Mouse (Mus musculus) adrenal gland, adult 18-20 months (tissue): ENCODE measurements at regions not wholly inside any gene's neighbourhood (a gene's known extent, or its start where the extent isn't known, plus 50 kb on each side); places are given as distances from the start of the nearest gene placed in this dataset.

ENCODE experiments used
- DNase-seq, 2 experiments: peaks; one replicate each; pipeline ENCODE4 v3.0.0; 2021 to 2022; ENCODE audit warnings: low spot score in 2 of 2

DNA sequence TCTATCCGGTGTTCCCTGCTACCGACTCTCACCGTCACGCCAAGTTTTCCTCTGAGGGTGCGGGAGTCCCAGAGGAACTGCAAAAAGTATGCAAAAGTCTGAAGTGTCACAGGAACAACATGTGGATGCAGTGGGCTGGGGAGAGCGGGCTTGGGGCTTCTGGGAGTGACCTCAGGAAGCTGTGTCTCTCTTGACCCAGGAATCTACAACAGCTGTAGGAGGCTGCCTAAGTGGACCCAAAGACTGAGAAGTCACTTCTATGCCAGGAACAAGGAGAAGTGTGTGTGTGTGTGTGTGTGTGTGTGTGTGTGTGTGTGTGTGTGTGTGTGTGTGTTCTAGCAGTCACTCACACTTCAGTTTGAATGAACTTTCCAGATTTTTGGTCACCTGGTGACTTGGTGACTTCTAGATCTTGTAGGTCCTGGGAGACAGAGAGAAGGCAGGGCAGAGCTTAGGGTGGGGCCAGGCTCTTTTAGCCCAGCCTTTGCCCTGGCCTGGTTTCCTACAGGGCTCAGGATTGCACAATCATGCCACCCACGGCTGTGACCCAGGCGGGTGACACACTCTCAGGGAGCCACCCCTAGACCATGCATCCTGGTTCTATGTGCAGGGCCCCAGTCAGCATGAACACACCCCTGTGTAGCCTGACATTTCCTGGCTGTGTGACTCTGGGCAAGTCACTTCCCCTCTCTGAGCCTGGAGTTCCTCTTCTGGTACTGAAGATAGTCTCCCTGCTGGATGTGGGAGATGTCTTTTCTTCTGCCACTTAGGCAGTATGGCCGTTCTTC is 70.2 kb upstream of the Tmem189 start:
- peak; percentile 61 to 70 for DNase-seq

DNA sequence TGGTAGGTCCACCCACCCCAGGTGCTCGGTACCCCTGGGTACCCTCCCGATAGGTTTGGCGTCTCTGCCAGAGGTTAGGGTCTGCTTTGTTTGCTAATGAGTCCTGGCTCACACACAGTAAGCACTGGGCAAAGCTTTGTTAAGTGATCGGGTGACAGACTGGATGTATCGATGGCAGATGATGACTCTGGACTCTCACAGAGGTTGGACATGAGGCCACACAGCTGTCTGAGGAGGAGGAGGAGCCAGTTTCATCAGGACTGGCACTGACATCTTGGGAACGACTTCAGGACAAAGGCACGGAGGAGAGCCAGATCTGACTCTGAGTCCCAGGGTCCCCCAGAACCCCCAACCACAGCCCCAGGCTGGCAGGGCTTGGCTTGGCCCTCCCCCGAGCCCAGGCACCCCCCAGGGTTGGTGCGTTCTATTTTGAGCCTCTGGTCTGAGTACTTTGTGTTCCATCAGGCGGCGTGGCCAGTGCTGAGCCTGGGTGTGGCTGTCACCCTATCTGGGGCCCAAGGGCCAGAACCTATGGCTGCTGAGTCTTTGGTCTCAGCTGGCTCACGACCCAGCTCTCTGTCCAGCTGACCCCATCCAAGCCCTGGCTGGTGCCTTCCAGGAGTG is 67.6 kb upstream of the Tmem189 start:
- DNase-seq = no peak

DNA sequence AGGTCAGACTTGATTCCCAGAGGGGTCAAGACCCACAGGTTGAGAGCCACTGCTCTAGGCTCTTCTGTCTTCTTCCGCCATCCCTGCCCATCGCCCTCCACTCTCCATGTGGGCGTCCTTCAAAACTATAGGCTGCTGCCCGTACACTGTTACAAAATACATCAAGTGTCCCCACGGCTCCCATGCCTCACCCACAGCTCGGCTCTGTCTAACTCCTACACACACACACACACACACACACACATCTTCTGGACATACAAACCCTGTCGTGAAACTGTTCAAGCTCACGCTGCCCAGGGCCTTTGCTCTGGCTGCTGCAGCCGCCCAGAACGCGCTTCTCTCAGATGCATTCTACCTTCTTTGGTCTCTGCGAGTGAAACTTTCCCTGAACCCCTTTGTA is 67.1 kb upstream of the Tmem189 start:
- no peak for DNase-seq

DNA sequence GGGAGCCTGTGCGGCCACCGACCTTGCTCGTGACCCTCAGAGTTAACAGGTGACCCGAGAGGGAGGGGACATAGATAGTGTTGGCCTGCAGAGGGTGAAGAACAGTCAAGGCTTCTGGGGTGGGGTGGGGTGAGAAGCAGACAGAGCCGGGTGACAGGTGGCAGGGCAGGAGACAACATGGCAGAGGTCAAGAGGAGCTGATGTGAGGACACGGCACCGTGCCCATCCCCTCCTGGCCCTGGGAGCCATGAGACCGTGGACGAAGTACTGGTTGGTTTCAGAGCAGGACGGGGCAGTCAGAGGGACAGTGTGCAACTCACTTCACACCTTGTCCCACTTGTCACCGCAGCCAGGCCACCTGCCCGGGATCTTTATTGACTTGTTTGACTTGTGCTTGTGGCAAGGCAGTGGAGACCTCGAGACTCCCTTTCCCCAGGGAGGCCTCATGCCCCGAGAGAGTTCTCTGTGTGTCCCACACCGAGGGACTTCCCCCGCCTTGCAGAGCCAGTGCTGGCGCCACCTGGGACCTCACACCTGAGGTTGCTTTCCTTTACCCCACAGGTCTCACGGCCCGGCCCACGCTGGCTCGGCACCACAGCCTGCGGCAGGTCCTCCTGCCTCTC is 65.4 kb upstream of the Tmem189 start:
- DNase-seq = no peak

DNA sequence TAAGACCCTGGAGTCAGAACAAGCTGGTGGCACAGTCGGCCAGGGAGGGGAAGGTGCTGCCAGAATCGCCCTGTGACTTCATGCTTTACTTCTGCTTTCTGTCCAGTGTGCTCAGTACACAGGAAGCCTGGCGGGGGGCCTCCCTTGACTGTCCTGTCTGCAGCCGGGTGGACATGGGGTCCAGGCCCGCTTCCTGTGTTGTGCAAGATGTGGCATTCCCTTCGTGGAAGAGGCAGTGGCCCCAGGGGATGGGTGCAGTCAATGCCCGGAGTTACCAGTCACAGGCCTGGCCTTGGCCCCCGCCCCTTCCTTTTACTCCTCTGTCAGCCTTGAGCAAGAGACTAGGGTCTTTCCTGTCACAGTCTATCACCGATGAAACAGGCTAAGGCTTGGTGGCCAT is 64.3 kb upstream of the Tmem189 start:
- DNase-seq = no peak

DNA sequence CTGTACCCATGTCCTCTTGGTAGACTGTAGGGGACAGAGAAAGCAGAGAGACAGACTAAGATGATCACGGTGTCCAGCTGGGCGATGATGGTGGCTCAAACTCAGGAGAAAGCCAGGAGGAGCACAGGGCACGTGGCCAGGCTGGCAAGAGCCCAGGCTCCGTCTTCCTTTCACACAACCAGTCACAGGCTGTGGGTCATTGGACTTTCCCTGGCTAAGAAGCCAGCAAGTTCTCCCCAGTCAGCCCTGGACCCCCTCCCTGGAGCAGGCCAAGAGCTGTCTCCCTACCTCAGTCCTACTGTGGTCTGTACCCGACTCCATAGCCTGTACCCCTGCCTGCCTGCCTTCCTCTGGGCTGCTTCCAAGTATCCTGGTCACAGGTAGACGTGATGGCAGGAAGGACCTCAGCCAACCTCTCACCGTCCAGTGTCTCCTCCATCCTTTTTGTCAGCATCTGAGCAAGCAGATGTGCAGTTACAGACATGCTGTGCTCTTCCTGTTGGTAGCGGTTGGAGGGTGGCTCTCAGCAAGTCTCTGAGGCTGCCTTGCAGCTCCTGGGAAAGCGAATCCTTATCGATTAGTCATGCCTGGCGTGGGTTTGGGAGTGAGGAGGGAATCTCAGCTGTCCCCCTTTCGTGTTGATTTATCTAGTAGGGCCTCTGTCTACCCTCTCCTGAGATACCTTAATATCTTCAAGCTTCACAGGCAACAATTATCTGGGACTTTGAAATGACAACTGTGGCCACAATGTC is 63.4 kb upstream of the Tmem189 start:
- DNase-seq = no peak

DNA sequence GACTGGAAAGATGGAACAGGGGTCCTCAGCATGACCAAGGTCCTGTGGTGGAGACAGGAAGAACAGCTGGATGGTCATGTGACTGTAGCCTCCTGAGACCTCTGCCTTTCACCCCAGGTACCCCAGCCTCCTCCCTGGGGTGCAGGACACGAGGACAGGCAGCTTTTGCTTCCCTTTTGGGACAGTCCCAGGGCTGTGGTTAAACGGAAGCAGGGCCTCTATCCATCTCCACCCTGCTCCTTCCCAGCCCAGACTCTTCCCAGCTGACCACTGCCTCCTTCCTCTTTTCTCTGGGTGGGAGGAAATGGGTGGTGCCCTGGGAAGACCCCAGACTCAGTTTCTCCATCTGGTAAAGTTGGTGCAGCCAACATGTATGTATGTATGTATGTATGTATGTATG is 62.0 kb upstream of the Tmem189 start:
- DNase-seq = no peak

DNA sequence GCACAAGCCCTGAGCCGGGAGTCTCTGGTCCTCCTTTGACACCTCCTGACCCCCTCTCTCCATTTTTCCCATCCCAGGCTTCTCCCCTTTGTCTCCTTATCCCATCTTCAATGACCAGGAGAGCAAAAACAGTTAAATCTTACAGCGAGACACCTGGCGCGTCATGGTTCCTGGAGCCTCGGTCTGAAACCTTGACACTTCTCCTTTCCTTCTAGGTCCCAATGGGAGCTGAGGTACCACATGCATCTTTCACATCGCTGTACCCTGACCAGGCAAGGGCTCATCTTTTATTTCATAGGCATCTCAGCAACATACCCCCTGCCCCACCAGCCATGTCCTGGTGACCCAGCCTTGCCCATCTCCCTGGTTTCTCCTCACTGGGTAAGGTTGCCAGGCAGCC is 58.7 kb upstream of the Tmem189 start:
- DNase-seq = no peak

DNA sequence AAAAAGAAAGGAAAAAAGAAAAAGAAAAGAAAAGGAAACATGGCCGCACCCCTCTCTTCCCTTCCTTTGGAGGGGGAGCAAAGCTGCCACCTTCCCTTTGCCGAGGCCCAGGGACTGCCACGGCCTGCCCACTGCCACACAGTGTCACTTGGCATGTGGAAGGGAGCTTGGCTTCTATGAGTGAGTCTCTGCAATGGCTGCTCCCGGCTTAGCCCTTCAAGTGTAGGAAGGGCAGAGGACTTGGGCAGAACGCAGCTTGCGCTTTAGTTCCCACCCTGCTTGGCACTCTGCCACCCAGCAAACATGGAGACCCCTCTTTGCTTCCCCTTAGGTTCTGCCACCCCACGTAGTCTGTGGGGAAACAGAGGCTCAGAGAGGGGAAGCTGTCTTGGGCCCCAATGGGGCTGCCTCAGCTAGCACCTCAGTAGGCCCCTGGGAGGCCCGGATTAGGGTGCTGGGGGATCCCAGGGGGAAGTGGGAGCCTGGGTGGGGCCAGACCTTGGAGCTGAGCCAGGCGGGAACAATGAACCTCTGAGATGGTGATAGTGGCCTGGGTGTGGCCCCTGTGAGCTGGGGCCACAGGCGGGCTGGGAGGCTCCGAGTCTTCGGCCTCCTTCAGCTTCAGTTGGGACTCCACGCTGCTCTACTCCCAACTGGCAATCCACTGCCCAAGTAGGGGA is 57.7 kb upstream of the Tmem189 start:
- DNase-seq = no peak

DNA sequence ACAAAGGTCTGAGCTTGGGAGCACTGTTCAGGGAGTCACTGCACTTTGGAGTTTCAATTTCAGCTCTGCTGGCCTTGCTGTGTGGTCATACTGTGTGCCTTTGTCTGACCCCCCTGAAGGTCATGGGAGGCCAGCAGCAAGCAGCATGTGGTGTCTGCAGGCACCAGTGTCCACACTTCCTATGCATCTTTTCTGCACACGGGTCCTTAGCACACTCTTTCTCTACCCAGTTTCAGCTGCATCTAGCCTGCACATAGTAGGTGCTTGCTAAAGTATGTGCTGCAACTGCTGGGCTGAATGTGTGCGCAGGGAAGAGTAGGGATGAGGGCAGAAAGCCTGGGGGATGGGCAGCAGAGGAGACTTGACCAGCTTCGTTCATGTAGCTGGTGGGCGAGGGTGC is 56.7 kb upstream of the Tmem189 start:
- DNase-seq = no peak

DNA sequence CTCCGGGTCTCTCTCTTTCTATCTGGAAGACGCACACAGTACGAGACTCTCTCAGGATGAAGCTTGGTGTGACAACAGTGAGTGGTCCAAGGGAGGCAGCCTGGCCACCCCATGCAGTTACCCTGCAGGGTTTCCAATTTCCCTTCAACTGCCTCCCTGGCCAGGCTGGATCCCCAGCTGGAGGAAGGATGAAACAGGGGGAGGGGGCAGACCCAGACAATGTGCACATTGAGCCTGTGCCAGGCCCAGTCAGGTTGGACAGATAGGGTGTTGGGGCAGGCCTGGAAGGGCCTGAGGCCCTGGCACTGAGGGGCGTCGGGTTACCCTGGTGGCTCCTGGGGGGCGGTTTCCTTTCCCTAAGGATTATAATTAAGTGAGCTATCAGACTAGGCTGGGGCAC is 55.8 kb upstream of the Tmem189 start:
- no peak for DNase-seq

DNA sequence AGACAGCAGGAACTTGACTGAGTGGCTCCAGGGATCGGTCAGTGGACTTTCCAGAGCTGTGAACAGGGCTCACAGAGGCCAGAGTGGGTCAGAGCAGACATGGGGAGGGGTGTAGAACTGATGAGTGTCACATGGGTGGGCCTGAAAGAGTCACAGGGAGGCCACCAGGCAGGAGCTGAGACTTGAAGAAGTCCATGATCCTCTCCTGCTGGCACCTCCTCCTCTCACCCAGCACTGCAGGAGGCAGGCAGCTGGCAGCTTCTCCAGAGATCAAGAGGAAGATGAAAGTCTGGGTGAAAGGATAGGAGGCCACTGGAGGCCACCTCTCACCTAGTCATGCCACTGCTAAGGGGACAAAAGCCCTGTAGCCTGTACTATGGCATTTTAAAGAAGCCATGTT is 54.5 kb upstream of the Tmem189 start:
- no peak for DNase-seq

DNA sequence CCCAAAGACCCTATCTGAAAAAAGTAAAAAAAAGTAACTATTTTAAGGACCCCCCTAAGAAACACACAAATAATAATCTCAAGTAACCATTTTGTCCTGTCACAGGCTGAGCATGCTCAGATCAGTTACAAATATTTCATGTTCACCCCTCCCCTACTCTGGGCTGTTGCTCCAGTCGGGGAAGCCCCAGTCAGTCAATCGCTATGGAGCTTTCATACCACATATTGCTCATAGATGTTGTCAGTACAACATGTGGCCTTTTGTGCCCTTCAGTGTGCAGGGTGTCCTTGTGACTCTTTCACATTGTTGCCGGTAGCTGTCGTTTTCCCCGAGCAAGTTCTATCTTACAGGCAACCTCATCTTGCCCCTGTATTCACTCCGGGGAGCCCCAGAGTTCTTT is 52.9 kb upstream of the Tmem189 start:
- no peak for DNase-seq

DNA sequence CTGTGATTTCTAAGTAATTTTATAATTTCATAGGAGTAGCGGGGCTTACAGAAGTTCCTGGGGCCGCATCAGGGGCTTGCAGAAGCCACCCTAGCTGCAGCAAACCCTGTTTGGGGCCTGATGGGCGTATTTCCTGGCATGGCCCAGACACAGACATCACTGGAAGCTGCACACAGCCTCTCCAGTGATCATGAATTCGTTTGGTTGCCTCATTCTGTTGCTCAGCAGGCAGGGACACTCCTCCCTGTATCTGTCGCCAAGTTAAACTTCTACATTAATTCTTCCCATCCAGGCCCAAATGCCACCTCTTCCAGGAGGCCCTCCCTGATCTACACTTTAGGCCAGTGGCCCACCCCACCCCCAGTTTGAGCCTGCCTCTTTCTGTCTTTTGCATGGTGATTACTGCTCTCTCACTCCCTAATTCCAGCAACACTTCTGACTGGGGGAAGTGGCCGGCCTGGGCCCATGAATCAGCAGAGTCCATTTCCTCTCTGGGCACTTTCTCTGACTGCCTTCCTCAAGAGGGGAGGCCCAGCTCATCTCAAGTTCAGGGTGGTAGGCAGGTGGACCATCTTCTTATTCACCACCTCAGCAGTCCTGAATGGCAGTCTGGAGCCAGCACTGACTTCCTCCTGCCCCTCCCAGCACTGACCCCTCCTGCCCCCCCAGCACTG is 51.0 kb upstream of the Tmem189 start:
- DNase-seq = no peak
